Mouse (Mus musculus) hindbrain, embryonic 16.5 days (tissue): ENCODE measurements around the gene Dhrs7b. TPM values are rescaled to one million over a fixed set of nuclear protein-coding genes. Genes with fewer than 3 reads are reported as not detected.
"Not testable (repeated sequence)": the region's sequence is repeated elsewhere in the genome, so short reads cannot be mapped to it uniquely, and the experiment has no call there.

ENCODE experiments used
- ATAC-seq: fragments of 200-750 bp; cut with Nextera tagmentation; 2 replicates; pipeline ENCODE4 v1.8.0; 2017; ENCODE audit warnings: moderate TSS enrichment, moderate library complexity
- H3K27ac ChIP-seq: fragments of 300-500 bp; sonication (generic); 2 replicates; pipeline ENCODE4 v1.5.1; 2014; ENCODE audit warnings: low read depth, mild to moderate bottlenecking, control low read depth, low read length, moderate library complexity
- H3K27me3 ChIP-seq: fragments of 300-500 bp; sonication (generic); replicated peaks from 2 replicates; pipeline ENCODE4 v1.6.1; 2014; ENCODE audit warnings: low read length; ENCODE audit not compliant: control insufficient read depth, insufficient read depth
- H3K36me3 ChIP-seq: fragments of 300-500 bp; sonication (generic); 2 replicates; pipeline ENCODE4 v1.6.1; 2014; ENCODE audit warnings: mild to moderate bottlenecking, low read length, moderate library complexity, mixed read lengths; ENCODE audit not compliant: control insufficient read depth, insufficient read depth
- H3K4me1 ChIP-seq: fragments of 300-500 bp; sonication (generic); 2 replicates; pipeline ENCODE4 v1.6.1; 2014; ENCODE audit warnings: low read depth, low read length; ENCODE audit not compliant: control insufficient read depth, insufficient read depth
- H3K4me2 ChIP-seq: fragments of 300-500 bp; sonication (generic); 2 replicates; pipeline ENCODE4 v1.6.1; 2014; ENCODE audit warnings: mild to moderate bottlenecking, low read length, control low read depth, moderate library complexity
- H3K4me3 ChIP-seq: fragments of 300-500 bp; sonication (generic); 2 replicates; pipeline ENCODE4 v1.5.1; 2014; ENCODE audit warnings: mild to moderate bottlenecking, low read length, control low read depth, moderate library complexity
- H3K9ac ChIP-seq: fragments of 300-500 bp; sonication (generic); 2 replicates; pipeline ENCODE4 v1.6.1; 2014; ENCODE audit warnings: low read depth, mild to moderate bottlenecking, control low read depth, low read length, moderate library complexity
- H3K9me3 ChIP-seq: fragments of 300-500 bp; sonication (generic); 2 replicates; pipeline ENCODE4 v1.6.1; 2014; ENCODE audit warnings: mild to moderate bottlenecking, low read length, moderate library complexity; ENCODE audit not compliant: control insufficient read depth
- WGBS: fragments of 180-500 bp; shearing (Covaris S2); extraction: QIAGEN DNeasy Blood & Tissue Kit; methylation state at CpG from one replicate; pipeline ENCODE4 v1.1.7; 2014; 5-methylcytosine and 5-hydroxymethylcytosine counted together
- polyA plus RNA-seq: library from polyadenylated mRNA; unstranded; fragments of >200 nt; fragmentation: Nextera tagmentation; extraction: Ambion mirVana; gene quantifications from 2 replicates; pipeline ENCODE4 v1.2.1, GENCODE M21; 2015

The Dhrs7b gene
- polyA plus RNA-seq, 1 experiment from 2014 or later, result 39.3 TPM

GRCm38 (mm10) chr11:60864916-60865315 lies 34.5 kb downstream of the Dhrs7b start:
- Histone ChIP-seq H3K36me3 (peaks cover 20% of the 10 kb centered on the region), H3K4me1 (no peaks in the 10 kb centered on the region; the same call in 1 of the 2 replicates), H3K4me3 (no peak overlapping the region), H3K4me2 (no peak overlapping the region), H3K9me3 (no peaks in the 10 kb centered on the region), H3K27ac (no peak overlapping the region), H3K9ac (no peak overlapping the region), H3K27me3 (no peaks in the 10 kb centered on the region)
- WGBS, result 88% methylated on average over 14 of the region's 14 CpGs
- no peak for ATAC-seq

GRCm38 (mm10) chr11:60866021-60866420 lies 35.6 kb downstream of the Dhrs7b start:
- H3K27ac ChIP-seq, result no peak overlapping the region
- no peaks in the 10 kb centered on the region for H3K27me3 ChIP-seq
- no peak overlapping the region for H3K9ac ChIP-seq
- no peaks in the 10 kb centered on the region for H3K9me3 ChIP-seq
- peaks cover 20% of the 10 kb centered on the region for H3K36me3 ChIP-seq
- H3K4me1 ChIP-seq, result no peaks in the 10 kb centered on the region; the same call in 1 of the 2 replicates
- WGBS, result 62% methylated on average over 2 of the region's 2 CpGs
- H3K4me2 ChIP-seq, result no peak overlapping the region
- no peak overlapping the region for H3K4me3 ChIP-seq
- ATAC-seq, result no peak

GRCm38 (mm10) chr11:60867456-60867855 lies 37.0 kb downstream of the Dhrs7b start:
- WGBS, result 83% methylated on average over 3 of the region's 3 CpGs
- no peak overlapping the region for H3K4me3 ChIP-seq
- H3K27me3 ChIP-seq, result no peaks in the 10 kb centered on the region
- H3K4me2 ChIP-seq, result no peak overlapping the region
- no peaks in the 10 kb centered on the region; the same call in 1 of the 2 replicates for H3K4me1 ChIP-seq
- no peaks in the 10 kb centered on the region for H3K9me3 ChIP-seq
- no peak overlapping the region for H3K27ac ChIP-seq
- H3K36me3 ChIP-seq, result peaks cover 15% of the 10 kb centered on the region
- ATAC-seq, result no peak
- H3K9ac ChIP-seq, result no peak overlapping the region

GRCm38 (mm10) chr11:60867904-60868303 lies 37.5 kb downstream of the Dhrs7b start:
- Histone ChIP-seq H3K27ac (no peak overlapping the region), H3K9ac (no peak overlapping the region), H3K4me3 (no peak overlapping the region), H3K36me3 (peaks cover 15% of the 10 kb centered on the region), H3K4me2 (no peak overlapping the region), H3K4me1 (no peaks in the 10 kb centered on the region; the same call in 1 of the 2 replicates), H3K27me3 (no peaks in the 10 kb centered on the region), H3K9me3 (no peaks in the 10 kb centered on the region)
- 46% methylated on average over 8 of the region's 8 CpGs for WGBS
- ATAC-seq, result peak; percentile 40; the same call in 1 of the 2 replicates

- not testable (repeated sequence) for H3K9me3 ChIP-seq, H3K9ac ChIP-seq, H3K27me3 ChIP-seq, H3K4me3 ChIP-seq, H3K4me1 ChIP-seq, H3K36me3 ChIP-seq, H3K27ac ChIP-seq, H3K4me2 ChIP-seq, ATAC-seq
- WGBS, result 98% methylated on average over 6 of the region's 6 CpGs
Measured at GRCm38 (mm10) chr11:60869471-60869870, 39.0 kb downstream of the Dhrs7b start.

GRCm38 (mm10) chr11:60871409-60871808 lies 41.0 kb downstream of the Dhrs7b start:
- Histone ChIP-seq H3K36me3 (no peaks in the 10 kb centered on the region), H3K27ac (no peak overlapping the region), H3K4me2 (no peak overlapping the region), H3K9ac (no peak overlapping the region), H3K4me3 (no peak overlapping the region), H3K27me3 (no peaks in the 10 kb centered on the region), H3K9me3 (no peaks in the 10 kb centered on the region), H3K4me1 (peaks cover 3% of the 10 kb centered on the region; the same call in 1 of the 2 replicates)
- no peak for ATAC-seq
- WGBS, result 87% methylated on average over 4 of the region's 4 CpGs

GRCm38 (mm10) chr11:60873101-60873500 lies 42.7 kb downstream of the Dhrs7b start:
- WGBS, result 94% methylated on average over 6 of the region's 6 CpGs
- ATAC-seq, result no peak
- Histone ChIP-seq H3K27ac (no peak overlapping the region), H3K27me3 (no peaks in the 10 kb centered on the region), H3K9ac (no peak overlapping the region), H3K4me1 (peaks cover 16% of the 10 kb centered on the region), H3K4me2 (no peak overlapping the region), H3K4me3 (no peak overlapping the region), H3K36me3 (no peaks in the 10 kb centered on the region), H3K9me3 (no peaks in the 10 kb centered on the region)

GRCm38 (mm10) chr11:60878056-60878612 lies 47.7 kb downstream of the Dhrs7b start:
- Histone ChIP-seq H3K9ac (peak overlapping the region; percentile 96), H3K4me3 (peak overlapping the region; percentile 99), H3K27ac (peak overlapping the region; percentile 93), H3K36me3 (no peaks in the 10 kb centered on the region), H3K4me2 (peak overlapping the region; percentile 78), H3K4me1 (peaks cover 16% of the 10 kb centered on the region), H3K27me3 (no peaks in the 10 kb centered on the region), H3K9me3 (no peaks in the 10 kb centered on the region)
- under 1% methylated on average over 42 of the region's 52 CpGs for WGBS
- peak; percentile 77 for ATAC-seq

GRCm38 (mm10) chr11:60878675-60879294 lies 48.4 kb downstream of the Dhrs7b start, which contains the start of gene Tmem11:
Tmem11 (minus strand) TSS chr11:60879272.
- no peaks in the 10 kb centered on the region for H3K27me3 ChIP-seq
- 0% methylated on average over 57 of the region's 62 CpGs for WGBS
- peak within 1 kb of the TSS; percentile 96 for H3K9ac ChIP-seq
- H3K27ac ChIP-seq, result peak within 1 kb of the TSS; percentile 93
- peaks cover 16% of the 10 kb centered on the region for H3K4me1 ChIP-seq
- peak within 1 kb of the TSS; percentile 99 for H3K4me3 ChIP-seq
- H3K4me2 ChIP-seq, result peak within 1 kb of the TSS; percentile 80
- ATAC-seq, result peak; percentile 100
- H3K36me3 ChIP-seq, result no peaks in the 10 kb centered on the region
- no peaks in the 10 kb centered on the region for H3K9me3 ChIP-seq
